Mouse (Mus musculus): ENCODE measurements around the gene Trim54. TPM values are rescaled to one million over a fixed set of nuclear protein-coding genes. Genes with fewer than 3 reads are reported as not detected.

Trim54 gene
- total RNA-seq, 4 experiments from 2014 or later = 0.50 to 2.0 (median 1.1) TPM

GRCm38 (mm10) chr5:31181183-31181770 lies 64.8 kb downstream of the Trim54 start:
- no peak for DNase-seq (ENCODE audit: low spot score in 2 of 2)

GRCm38 (mm10) chr5:31183678-31184077 lies 67.2 kb downstream of the Trim54 start:
- no peak for DNase-seq (ENCODE audit: low spot score in 2 of 2)

Other genes starting within 250 kb of the Trim54 start
- 10 to 100 TPM; 58.3 to 64.4 (median 62.9) TPM for gene Tmem214, start 248.7 kb upstream of the Trim54 start, total RNA-seq (2022)
- 10 to 100 TPM; 14.6 to 18.2 (median 17.0) TPM for gene Agbl5, start 228.0 kb upstream of the Trim54 start, total RNA-seq (2022)
- gene Ost4, start 208.9 kb upstream of the Trim54 start, total RNA-seq (2022) = 100 to 1,000 TPM in 1 of 4 experiments, 10 to 100 TPM in 3; 86.3 to 105 (median 90.6) TPM
- gene Emilin1, start 203.3 kb upstream of the Trim54 start, total RNA-seq (2022) = 1 to 10 TPM; 2.3 to 4.2 (median 2.8) TPM
- gene Khk, start 195.3 kb upstream of the Trim54 start, total RNA-seq (2022) = 10 to 100 TPM; 16.2 to 21.5 (median 18.9) TPM
- 10 to 100 TPM; 23.9 to 28.0 (median 27.1) TPM for gene Cgref1, start 171.1 kb upstream of the Trim54 start, total RNA-seq (2022)
- gene Preb, start 156.4 kb upstream of the Trim54 start, total RNA-seq (2022) = 100 to 1,000 TPM; 114 to 135 (median 128) TPM
- under 1 TPM; 0.12 to 0.27 (median 0.16) TPM for gene Tcf23, start 148.1 kb upstream of the Trim54 start, total RNA-seq (2022)
- 10 to 100 TPM; 77.1 to 86.3 (median 80.2) TPM for gene Atraid, start 68.4 kb upstream of the Trim54 start, total RNA-seq (2022)
- gene Slc5a6, start 67.8 kb upstream of the Trim54 start, total RNA-seq (2022) = 10 to 100 TPM; 16.1 to 22.2 (median 20.6) TPM
- 10 to 100 TPM; 16.8 to 28.5 (median 20.1) TPM for gene Cad, start 61.9 kb upstream of the Trim54 start, total RNA-seq (2022)
- gene Dnajc5g, start 10.4 kb upstream of the Trim54 start, total RNA-seq (2022) = not detected
- 100 to 1,000 TPM; 102 to 124 (median 110) TPM for gene Slc30a3, start 8.5 kb upstream of the Trim54 start, total RNA-seq (2022)
- 1 to 10 TPM in 1 of 4 experiments, not detected in 3; 2.3 TPM for gene Ucn, start 22.1 kb downstream of the Trim54 start, total RNA-seq (2022)
- 10 to 100 TPM; 44.3 to 56.1 (median 49.9) TPM for gene Mpv17, start 37.5 kb downstream of the Trim54 start, total RNA-seq (2022)
- gene Gm29609, start 63.2 kb downstream of the Trim54 start, total RNA-seq (2022) = 1 to 10 TPM; 1.8 to 6.0 (median 2.5) TPM
- gene Gtf3c2, start 63.4 kb downstream of the Trim54 start, total RNA-seq (2022) = 10 to 100 TPM; 49.8 to 65.0 (median 58.1) TPM
- 10 to 100 TPM; 80.7 to 85.0 (median 83.6) TPM for gene Snx17, start 76.5 kb downstream of the Trim54 start, total RNA-seq (2022)
- 10 to 100 TPM; 30.1 to 37.0 (median 36.1) TPM for gene Eif2b4, start 76.7 kb downstream of the Trim54 start, total RNA-seq (2022)
- gene Zfp513, start 85.6 kb downstream of the Trim54 start, total RNA-seq (2022) = 10 to 100 TPM; 24.1 to 31.4 (median 28.4) TPM
- 10 to 100 TPM; 64.9 to 77.9 (median 75.5) TPM for gene Ppm1g, start 104.0 kb downstream of the Trim54 start, total RNA-seq (2022)
- gene Nrbp1, start 124.2 kb downstream of the Trim54 start, total RNA-seq (2022) = 10 to 100 TPM; 85.2 to 91.1 (median 87.6) TPM
- under 1 TPM in 2 of 4 experiments, not detected in 2; 0.74 to 0.89 TPM for gene Gm9970, start 124.5 kb downstream of the Trim54 start, total RNA-seq (2022)
- gene Krtcap3, start 135.0 kb downstream of the Trim54 start, total RNA-seq (2022) = 1 to 10 TPM; 1.5 to 3.6 (median 2.5) TPM
- gene Ift172, start 174.4 kb downstream of the Trim54 start, total RNA-seq (2022) = 10 to 100 TPM; 75.0 to 98.2 (median 83.8) TPM
- 100 to 1,000 TPM; 132 to 144 (median 133) TPM for gene Fndc4, start 179.4 kb downstream of the Trim54 start, total RNA-seq (2022)
- gene Gckr, start 180.7 kb downstream of the Trim54 start, total RNA-seq (2022) = under 1 TPM in 2 of 4 experiments, not detected in 2; 0.11 to 0.44 TPM